Mouse (Mus musculus) neural tube, embryonic 13.5 days (tissue): ENCODE results near the gene Cyp1a1. TPM values are rescaled to one million over a fixed set of nuclear protein-coding genes. Genes with fewer than 3 reads are reported as not detected.

Experiments used
- ATAC-seq: fragments of 200-750 bp; cut with Nextera tagmentation; 2 replicates; pipeline ENCODE4 v1.8.0; 2017; ENCODE audit warnings: low read depth, mild to moderate bottlenecking, moderate TSS enrichment, moderate library complexity
- H3K27ac ChIP-seq: fragments of 300-500 bp; sonication (generic); replicated peaks from 2 replicates; pipeline ENCODE4 v1.5.1; 2015; ENCODE audit warnings: moderate library complexity, mild to moderate bottlenecking, inconsistent platforms
- H3K27me3 ChIP-seq: fragments of 300-500 bp; sonication (generic); 2 replicates; pipeline ENCODE4 v1.6.1; 2015; ENCODE audit warnings: mild to moderate bottlenecking, inconsistent platforms
- H3K36me3 ChIP-seq: fragments of 300-500 bp; sonication (generic); 2 replicates; pipeline ENCODE4 v1.6.1; 2015; ENCODE audit warnings: mild to moderate bottlenecking, inconsistent platforms
- H3K4me1 ChIP-seq: fragments of 300-500 bp; sonication (generic); replicated peaks from 2 replicates; pipeline ENCODE4 v1.6.1; 2015; ENCODE audit warnings: inconsistent platforms
- H3K4me2 ChIP-seq: fragments of 300-500 bp; sonication (generic); 2 replicates; pipeline ENCODE4 v1.6.1; 2015; ENCODE audit warnings: inconsistent platforms, mild to moderate bottlenecking, moderate library complexity
- H3K4me3 ChIP-seq: fragments of 300-500 bp; sonication (generic); 2 replicates; pipeline ENCODE4 v1.5.1; 2015; ENCODE audit warnings: mild to moderate bottlenecking, inconsistent platforms
- H3K9ac ChIP-seq: fragments of 300-500 bp; sonication (generic); 2 replicates; pipeline ENCODE4 v1.6.1; 2015; ENCODE audit warnings: moderate library complexity, mild to moderate bottlenecking, inconsistent platforms
- H3K9me3 ChIP-seq: fragments of 300-500 bp; sonication (generic); 2 replicates; pipeline ENCODE4 v1.6.1; 2016; ENCODE audit warnings: inconsistent platforms
- WGBS: fragments of 180-500 bp; shearing (Covaris S2); methylation state at CpG from one replicate; pipeline ENCODE4 v1.1.7; 2015; 5-methylcytosine and 5-hydroxymethylcytosine counted together
- polyA plus RNA-seq: library from polyadenylated mRNA; unstranded; fragments of >200 nt; fragmentation: Nextera tagmentation; extraction: Ambion mirVana; gene quantifications from 2 replicates; pipeline ENCODE4 v1.2.1, GENCODE M21; 2015

Gene Cyp1a1
- polyA plus RNA-seq, 1 experiment from 2014 or later, result 0.15 TPM

GRCm38 (mm10) chr9:57646551-57647103 lies 41.1 kb upstream of the Cyp1a1 start:
- Histone ChIP-seq H3K9ac (no peak overlapping the region), H3K4me3 (no peak overlapping the region), H3K9me3 (no peaks in the 10 kb centered on the region), H3K27me3 (no peaks in the 10 kb centered on the region), H3K27ac (no peak overlapping the region), H3K4me2 (no peak overlapping the region), H3K4me1 (peaks cover 41% of the 10 kb centered on the region), H3K36me3 (peaks cover 6% of the 10 kb centered on the region)
- 57% methylated on average over 12 of the region's 12 CpGs for WGBS
- ATAC-seq, result no peak

- Histone ChIP-seq H3K4me3 (no peak overlapping the region), H3K27ac (no peak overlapping the region), H3K27me3 (no peaks in the 10 kb centered on the region), H3K4me2 (no peak overlapping the region), H3K9ac (no peak overlapping the region), H3K36me3 (no peaks in the 10 kb centered on the region), H3K4me1 (peaks cover 33% of the 10 kb centered on the region), H3K9me3 (no peaks in the 10 kb centered on the region)
- ATAC-seq, result no peak
- 83% methylated on average over 4 of the region's 4 CpGs for WGBS
These were observed 40.2 kb upstream of the Cyp1a1 start for GRCm38 (mm10) chr9:57647286-57648108.

DNA sequence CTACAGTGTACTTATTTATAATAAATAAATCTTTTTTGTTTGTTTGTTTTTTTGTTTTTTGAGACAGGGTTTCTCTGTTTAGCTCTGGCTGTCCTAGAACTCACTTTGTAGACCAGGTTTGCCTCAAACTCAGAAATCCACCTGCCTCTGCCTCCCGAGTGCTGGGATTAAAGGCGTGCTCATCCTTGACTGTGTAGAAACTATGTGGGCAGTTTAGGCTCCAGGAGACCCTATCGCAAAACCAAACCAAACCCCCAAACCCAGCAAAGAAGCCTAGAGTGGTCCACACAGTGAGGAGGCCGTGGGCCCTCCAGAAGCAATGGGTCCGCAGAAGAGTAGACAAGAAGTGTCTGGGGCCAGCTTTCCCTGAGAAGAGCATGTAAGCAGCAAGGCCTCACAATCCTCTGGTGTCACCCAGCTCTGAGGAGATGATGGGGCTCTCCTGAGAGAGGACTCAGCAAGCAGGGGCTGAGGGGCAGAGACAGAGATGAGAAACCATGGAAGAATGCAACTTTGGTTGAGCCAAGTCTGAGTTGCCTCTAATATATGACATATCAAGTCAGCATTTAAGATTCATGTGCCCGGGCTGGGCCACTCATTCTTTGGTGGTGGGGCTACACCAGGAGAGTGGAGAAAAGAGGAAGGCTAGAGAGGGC lies 37.5 kb upstream of the Cyp1a1 start:
- ATAC-seq, result no peak
- Histone ChIP-seq H3K9me3 (no peaks in the 10 kb centered on the region), H3K4me2 (no peak overlapping the region), H3K36me3 (no peaks in the 10 kb centered on the region), H3K27me3 (peaks cover 5% of the 10 kb centered on the region; the same call in 1 of the 2 replicates), H3K27ac (peak overlapping the region; percentile 13; the same call in 1 of the 2 replicates), H3K4me3 (no peak overlapping the region), H3K9ac (peak overlapping the region; percentile 17; the same call in 1 of the 2 replicates), H3K4me1 (peaks cover 20% of the 10 kb centered on the region)
- WGBS, result 90% methylated on average over 6 of the region's 6 CpGs

- peak overlapping the region; percentile 17; the same call in 1 of the 2 replicates for H3K9ac ChIP-seq
- H3K4me2 ChIP-seq, result no peak overlapping the region
- no peaks in the 10 kb centered on the region for H3K36me3 ChIP-seq
- ATAC-seq, result no peak
- peaks cover 5% of the 10 kb centered on the region; the same call in 1 of the 2 replicates for H3K27me3 ChIP-seq
- H3K9me3 ChIP-seq, result no peaks in the 10 kb centered on the region
- WGBS, result 34% methylated on average over 6 of the region's 6 CpGs
- H3K27ac ChIP-seq, result no peak overlapping the region; the same call in 1 of the 2 replicates
- peaks cover 24% of the 10 kb centered on the region for H3K4me1 ChIP-seq
- no peak overlapping the region for H3K4me3 ChIP-seq
These were observed 36.9 kb upstream of the Cyp1a1 start for GRCm38 (mm10) chr9:57650786-57651311.

DNA sequence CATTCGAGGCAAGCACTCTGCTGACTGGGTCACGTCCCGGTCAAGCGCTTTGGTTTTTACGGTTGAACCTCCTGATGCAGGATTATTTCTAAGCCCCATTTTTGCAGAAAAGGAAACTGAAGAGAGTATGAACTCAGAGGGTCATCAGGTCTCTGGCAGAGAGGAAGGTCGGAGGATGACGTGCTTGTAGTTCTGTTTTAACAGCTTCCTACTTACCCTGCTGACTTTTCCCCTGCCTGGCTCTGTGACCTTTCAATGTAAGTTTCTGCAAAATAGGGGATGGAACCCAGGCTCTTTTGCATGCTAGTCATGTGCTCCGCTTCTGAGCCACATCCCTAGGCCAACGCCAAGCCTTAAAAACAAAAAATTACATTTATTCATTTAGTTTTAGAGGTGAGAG lies 35.4 kb upstream of the Cyp1a1 start:
- 0 out of 2 replicates have a peak overlapping the region, but pooled peaks have one; percentile 22 for H3K9ac ChIP-seq
- no peaks in the 10 kb centered on the region for H3K9me3 ChIP-seq
- peaks cover 5% of the 10 kb centered on the region; the same call in 1 of the 2 replicates for H3K27me3 ChIP-seq
- no peak overlapping the region for H3K4me3 ChIP-seq
- 69% methylated on average over 9 of the region's 9 CpGs for WGBS
- no peak for ATAC-seq
- peaks cover 28% of the 10 kb centered on the region for H3K4me1 ChIP-seq
- no peaks in the 10 kb centered on the region for H3K36me3 ChIP-seq
- no peak overlapping the region for H3K27ac ChIP-seq
- no peak overlapping the region for H3K4me2 ChIP-seq

DNA sequence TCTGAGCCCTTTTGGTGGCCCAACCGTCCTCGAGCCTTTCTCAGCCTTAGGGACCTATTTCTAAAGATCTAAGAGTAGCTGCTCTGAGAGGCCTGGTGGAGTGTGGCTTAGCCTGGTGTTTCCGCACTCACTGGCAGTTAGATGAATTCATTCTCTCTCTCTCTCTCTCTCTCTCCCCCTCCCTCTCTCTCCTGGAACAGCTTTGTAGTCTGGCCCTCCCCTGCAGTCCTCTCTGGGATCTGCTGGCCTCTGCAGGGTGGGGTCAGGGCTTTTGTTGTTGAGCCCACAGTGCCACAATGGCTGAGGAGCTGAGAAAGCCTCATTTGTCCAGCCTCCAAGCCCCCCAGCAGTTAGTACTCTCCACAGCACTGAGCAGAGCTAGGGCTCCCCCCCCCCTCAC lies 34.9 kb upstream of the Cyp1a1 start:
- H3K9ac ChIP-seq, result peak overlapping the region; percentile 22; the same call in 1 of the 2 replicates
- WGBS, result 15% methylated on average over 3 of the region's 3 CpGs
- no peak for ATAC-seq

GRCm38 (mm10) chr9:57653283-57653682 lies 34.4 kb upstream of the Cyp1a1 start, which contains the start of gene Csk:
Gene Csk, minus strand, starts transcription at chr9:57653631.
- H3K27ac ChIP-seq, result no peak within 1 kb of the TSS
- H3K4me1 ChIP-seq, result peaks cover 28% of the 10 kb centered on the region
- peak within 1 kb of the TSS; percentile 22; the same call in 1 of the 2 replicates for H3K9ac ChIP-seq
- H3K9me3 ChIP-seq, result no peaks in the 10 kb centered on the region
- ATAC-seq, result no peak
- no peak within 1 kb of the TSS for H3K4me2 ChIP-seq
- H3K36me3 ChIP-seq, result no peaks in the 10 kb centered on the region
- H3K27me3 ChIP-seq, result peaks cover 5% of the 10 kb centered on the region; the same call in 1 of the 2 replicates
- 59% methylated on average over 5 of the region's 5 CpGs for WGBS
- H3K4me3 ChIP-seq, result no peak within 1 kb of the TSS

More for the DNA sequence above, 34.9 kb upstream of the Cyp1a1 start:
- H3K27ac ChIP-seq, result no peak overlapping the region
- H3K27me3 ChIP-seq, result peaks cover 5% of the 10 kb centered on the region; the same call in 1 of the 2 replicates
- no peaks in the 10 kb centered on the region for H3K9me3 ChIP-seq
- peaks cover 28% of the 10 kb centered on the region for H3K4me1 ChIP-seq
- no peaks in the 10 kb centered on the region for H3K36me3 ChIP-seq
- no peak overlapping the region for H3K4me3 ChIP-seq
- H3K4me2 ChIP-seq, result no peak overlapping the region

GRCm38 (mm10) chr9:57654966-57655365 lies 32.8 kb upstream of the Cyp1a1 start:
- Histone ChIP-seq H3K4me3 (no peak overlapping the region), H3K36me3 (no peaks in the 10 kb centered on the region), H3K4me2 (no peak overlapping the region), H3K9ac (no peak overlapping the region), H3K9me3 (no peaks in the 10 kb centered on the region), H3K4me1 (peaks cover 28% of the 10 kb centered on the region), H3K27me3 (peaks cover 5% of the 10 kb centered on the region; the same call in 1 of the 2 replicates), H3K27ac (no peak overlapping the region)
- no peak for ATAC-seq
- WGBS, result 94% methylated on average over 1 of the region's 1 CpGs

DNA sequence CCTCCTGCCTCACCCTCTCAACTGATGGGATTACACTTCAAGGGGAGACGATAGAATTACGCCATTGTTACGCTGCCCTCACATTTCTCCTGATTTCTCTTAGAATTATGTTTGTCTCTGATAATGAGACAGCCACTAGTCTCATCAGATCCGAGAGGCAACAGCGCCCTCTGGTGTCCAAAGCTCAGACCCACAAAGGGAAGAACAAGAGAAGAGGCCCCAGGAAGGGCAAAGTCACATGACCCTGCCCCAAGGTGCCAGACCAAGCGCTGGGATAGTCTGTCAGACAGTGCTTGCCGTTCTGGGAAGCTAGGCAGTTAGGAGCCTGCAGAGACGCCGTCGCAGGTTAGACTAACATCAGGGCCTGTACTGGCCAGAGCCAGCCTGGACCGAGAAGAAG lies 32.0 kb upstream of the Cyp1a1 start:
- H3K27ac ChIP-seq, result no peak overlapping the region
- H3K36me3 ChIP-seq, result no peaks in the 10 kb centered on the region
- H3K9me3 ChIP-seq, result no peaks in the 10 kb centered on the region
- 2% methylated on average over 11 of the region's 11 CpGs for WGBS
- ATAC-seq, result peak; percentile 58; the same call in 1 of the 2 replicates
- H3K4me2 ChIP-seq, result peak overlapping the region; percentile 51
- H3K9ac ChIP-seq, result peak overlapping the region; percentile 53
- H3K4me3 ChIP-seq, result no peak overlapping the region
- peaks cover 5% of the 10 kb centered on the region; the same call in 1 of the 2 replicates for H3K27me3 ChIP-seq
- peaks cover 22% of the 10 kb centered on the region for H3K4me1 ChIP-seq

DNA sequence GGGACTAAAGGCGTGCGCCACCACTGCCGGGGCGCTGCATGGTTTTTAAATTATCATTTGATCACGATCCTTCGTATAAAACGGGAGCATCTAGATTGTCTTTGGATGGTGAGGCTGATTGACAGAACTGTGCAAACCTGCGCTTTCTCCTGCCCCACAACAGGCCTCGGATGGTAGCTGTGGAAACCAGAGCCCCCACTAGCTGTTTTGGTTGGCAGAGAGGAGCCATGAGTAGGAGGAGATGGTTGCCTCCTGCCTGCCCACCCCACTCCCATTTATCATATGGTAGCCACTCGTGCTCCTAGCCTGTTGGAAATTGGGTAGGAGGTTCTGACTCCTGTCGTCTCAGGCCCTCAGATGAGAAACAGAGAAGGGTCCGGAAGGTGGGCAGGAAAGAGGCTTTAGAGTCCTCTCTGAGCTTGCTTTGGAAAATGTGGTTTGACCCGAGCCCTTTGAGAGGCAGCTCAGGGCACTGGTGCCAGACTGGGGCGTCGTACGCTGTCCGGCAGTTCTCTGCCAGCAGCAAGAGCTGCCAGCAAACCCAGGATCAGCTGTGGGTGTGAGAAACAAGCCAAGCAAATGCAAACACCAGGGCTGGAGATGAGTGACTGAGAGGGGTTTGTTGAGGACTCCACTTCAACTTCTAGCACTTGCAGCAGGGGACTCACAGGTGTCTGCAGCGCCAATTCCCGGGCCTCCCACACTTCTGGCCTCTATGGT lies 30.9 kb upstream of the Cyp1a1 start:
- WGBS, result 87% methylated on average over 19 of the region's 19 CpGs
- H3K36me3 ChIP-seq, result no peaks in the 10 kb centered on the region
- no peak overlapping the region for H3K9ac ChIP-seq
- no peaks in the 10 kb centered on the region for H3K9me3 ChIP-seq
- no peak overlapping the region for H3K27ac ChIP-seq
- H3K4me1 ChIP-seq, result peaks cover 16% of the 10 kb centered on the region
- peaks cover 5% of the 10 kb centered on the region; the same call in 1 of the 2 replicates for H3K27me3 ChIP-seq
- no peak overlapping the region for H3K4me2 ChIP-seq
- no peak overlapping the region for H3K4me3 ChIP-seq
- ATAC-seq, result no peak

- H3K9ac ChIP-seq, result no peak overlapping the region
These were observed 29.9 kb upstream of the Cyp1a1 start for GRCm38 (mm10) chr9:57657843-57658242.

More at GRCm38 (mm10) chr9:57657843-57658242, 29.9 kb upstream of the Cyp1a1 start:
- H3K27ac ChIP-seq, result no peak overlapping the region
- H3K27me3 ChIP-seq, result peaks cover 5% of the 10 kb centered on the region; the same call in 1 of the 2 replicates
- ATAC-seq, result no peak
- H3K36me3 ChIP-seq, result no peaks in the 10 kb centered on the region
- 58% methylated on average over 4 of the region's 4 CpGs for WGBS
- no peak overlapping the region for H3K4me3 ChIP-seq
- H3K4me2 ChIP-seq, result no peak overlapping the region
- no peaks in the 10 kb centered on the region for H3K9me3 ChIP-seq
- H3K4me1 ChIP-seq, result peaks cover 12% of the 10 kb centered on the region
